Mouse (Mus musculus): ENCODE measurements around the gene B9d1. TPM values are rescaled to one million over a fixed set of nuclear protein-coding genes. Genes with fewer than 3 reads are reported as not detected.
A peak's percentile ranks its signal among the peaks of the same experiment; 100 is the strongest.

The B9d1 gene
- 47.3 and 47.9 TPM in 2 replicates for polyA plus RNA-seq (2015; fragmentation: Nextera tagmentation; extraction: Ambion mirVana)

GRCm38 (mm10) chr11:61504713-61505257 is at the start of gene B9d1:
Gene B9d1, plus strand, starts transcription at chr11:61505144.
- under 1% methylated on average over 39 of the region's 39 CpGs for WGBS
- H3K4me1 ChIP-seq (replicated peaks; ENCODE audit: control insufficient read depth, insufficient read depth, low read length) = peaks cover 14% of the 10 kb centered on the region
- no peaks in the 10 kb centered on the region for H3K9me3 ChIP-seq (ENCODE audit: control insufficient read depth, low read length)
- peak within 1 kb of the TSS; percentile 80 for H3K27ac ChIP-seq (ENCODE audit: low read length)
- peak within 1 kb of the TSS; percentile 71 for H3K4me3 ChIP-seq (ENCODE audit: low read length)
- no peaks in the 10 kb centered on the region for H3K27me3 ChIP-seq (ENCODE audit: control insufficient read depth, insufficient read depth, low read depth, low read length)
- H3K4me2 ChIP-seq (ENCODE audit: low read depth, low read length) = peak within 1 kb of the TSS; percentile 75
- peak within 1 kb of the TSS; percentile 78 for H3K9ac ChIP-seq (ENCODE audit: low read length)
- no peaks in the 10 kb centered on the region for H3K36me3 ChIP-seq (ENCODE audit: control insufficient read depth, insufficient read depth, low read length)
- ATAC-seq (ENCODE audit: low read depth) = peak; percentile 93

DNA sequence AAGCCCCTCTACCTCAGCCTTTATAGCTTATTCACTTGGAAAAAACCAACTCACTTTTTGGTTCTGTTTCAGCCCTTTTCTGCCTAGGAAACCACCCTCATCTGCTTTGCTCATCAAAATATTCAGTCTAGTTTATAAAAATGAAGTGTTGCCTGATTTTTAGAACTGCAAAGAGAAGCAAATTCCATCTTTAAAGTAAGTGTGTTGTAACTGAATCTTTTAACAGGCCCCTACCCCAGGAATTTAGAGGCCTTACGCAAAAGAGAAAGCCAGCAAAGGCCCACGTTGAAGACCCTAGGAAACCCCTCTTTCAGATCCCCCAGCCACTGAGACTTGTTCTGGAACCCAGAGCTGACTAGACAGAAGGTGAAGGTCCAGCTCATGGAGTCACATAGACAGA is 40.9 kb upstream of the B9d1 start:
- ATAC-seq (ENCODE audit: low read depth) = peak; percentile 48
- H3K9ac ChIP-seq (ENCODE audit: low read length) = no peak overlapping the region
- WGBS = 38% methylated on average over 2 of the region's 2 CpGs
- no peaks in the 10 kb centered on the region for H3K36me3 ChIP-seq (ENCODE audit: control insufficient read depth, insufficient read depth, low read length)
- no peaks in the 10 kb centered on the region for H3K27me3 ChIP-seq (ENCODE audit: control insufficient read depth, insufficient read depth, low read depth, low read length)
- peaks cover 11% of the 10 kb centered on the region for H3K4me1 ChIP-seq (replicated peaks; ENCODE audit: control insufficient read depth, insufficient read depth, low read length)
- H3K9me3 ChIP-seq (ENCODE audit: control insufficient read depth, low read length) = peaks cover 4% of the 10 kb centered on the region; the same call in 1 of the 2 replicates
- H3K4me3 ChIP-seq (ENCODE audit: low read length) = no peak overlapping the region
- H3K4me2 ChIP-seq (ENCODE audit: low read depth, low read length) = no peak overlapping the region
- H3K27ac ChIP-seq (ENCODE audit: low read length) = peak overlapping the region; percentile 78

DNA sequence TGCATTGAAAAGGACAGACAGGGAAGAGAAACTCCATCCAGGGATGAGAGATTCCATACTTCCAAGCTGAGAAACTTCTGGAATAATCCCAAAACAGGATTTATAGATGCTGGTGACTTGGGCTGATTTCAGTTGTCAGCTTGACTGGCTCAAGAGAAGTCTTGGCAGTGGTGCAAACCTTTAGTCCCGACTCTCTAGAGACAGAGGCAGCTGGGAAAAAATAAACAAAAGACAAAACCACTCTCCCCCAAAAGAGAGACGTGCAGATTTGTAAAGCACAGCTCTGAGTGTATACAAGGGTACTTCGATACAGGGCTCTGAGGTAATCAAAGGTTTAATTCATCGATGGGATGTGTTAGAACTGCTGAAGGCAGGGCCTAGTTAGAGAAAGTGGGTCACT is 39.5 kb upstream of the B9d1 start:
- Histone ChIP-seq H3K9ac (ENCODE audit: low read length) (no peak overlapping the region; the same call in 1 of the 2 replicates), H3K9me3 (ENCODE audit: control insufficient read depth, low read length) (peaks cover 4% of the 10 kb centered on the region; the same call in 1 of the 2 replicates), H3K27ac (ENCODE audit: low read length) (peak overlapping the region; percentile 78), H3K4me2 (ENCODE audit: low read depth, low read length) (peak overlapping the region; percentile 22; the same call in 1 of the 2 replicates), H3K27me3 (ENCODE audit: control insufficient read depth, insufficient read depth, low read depth, low read length) (no peaks in the 10 kb centered on the region), H3K4me1 (replicated peaks; ENCODE audit: control insufficient read depth, insufficient read depth, low read length) (peaks cover 17% of the 10 kb centered on the region), H3K4me3 (ENCODE audit: low read length) (no peak overlapping the region), H3K36me3 (ENCODE audit: control insufficient read depth, insufficient read depth, low read length) (no peaks in the 10 kb centered on the region)
- peak; percentile 73 for ATAC-seq (ENCODE audit: low read depth)
- 21% methylated on average over 4 of the region's 4 CpGs for whole genome bisulfite sequencing

DNA sequence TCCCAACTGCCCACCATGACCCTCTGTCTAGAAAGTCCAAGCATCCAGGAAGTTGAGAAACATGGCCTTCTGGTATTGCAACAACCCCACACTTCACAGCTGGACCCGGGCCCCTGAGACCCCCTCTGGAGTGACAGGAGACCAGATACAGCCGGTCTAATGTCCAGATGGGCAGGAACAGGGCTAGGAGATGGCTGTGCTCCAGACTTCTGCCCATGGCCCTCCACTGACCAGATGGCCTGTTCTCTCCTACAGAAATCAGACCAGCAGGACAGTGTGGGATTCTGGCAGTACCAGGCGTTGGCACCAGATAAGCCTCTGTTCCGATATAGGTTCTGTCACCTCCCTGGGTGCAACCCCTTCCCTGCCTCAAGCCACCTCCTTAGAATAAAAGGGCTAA is 36.4 kb upstream of the B9d1 start:
- H3K27ac ChIP-seq (ENCODE audit: low read length) = peak overlapping the region; percentile 70
- peaks cover 4% of the 10 kb centered on the region; the same call in 1 of the 2 replicates for H3K9me3 ChIP-seq (ENCODE audit: control insufficient read depth, low read length)
- no peaks in the 10 kb centered on the region for H3K36me3 ChIP-seq (ENCODE audit: control insufficient read depth, insufficient read depth, low read length)
- ATAC-seq (ENCODE audit: low read depth) = peak; percentile 84
- H3K9ac ChIP-seq (ENCODE audit: low read length) = no peak overlapping the region
- no peak overlapping the region for H3K4me3 ChIP-seq (ENCODE audit: low read length)
- 58% methylated on average over 4 of the region's 4 CpGs for WGBS
- peaks cover 17% of the 10 kb centered on the region for H3K4me1 ChIP-seq (replicated peaks; ENCODE audit: control insufficient read depth, insufficient read depth, low read length)
- H3K4me2 ChIP-seq (ENCODE audit: low read depth, low read length) = no peak overlapping the region
- no peaks in the 10 kb centered on the region for H3K27me3 ChIP-seq (ENCODE audit: control insufficient read depth, insufficient read depth, low read depth, low read length)

- WGBS = 39% methylated on average over 7 of the region's 7 CpGs
- Histone ChIP-seq H3K4me3 (ENCODE audit: low read length) (no peak overlapping the region), H3K27me3 (ENCODE audit: control insufficient read depth, insufficient read depth, low read depth, low read length) (no peaks in the 10 kb centered on the region), H3K27ac (ENCODE audit: low read length) (peak overlapping the region; percentile 70), H3K9ac (ENCODE audit: low read length) (no peak overlapping the region), H3K36me3 (ENCODE audit: control insufficient read depth, insufficient read depth, low read length) (no peaks in the 10 kb centered on the region), H3K9me3 (ENCODE audit: control insufficient read depth, low read length) (peaks cover 4% of the 10 kb centered on the region; the same call in 1 of the 2 replicates), H3K4me1 (replicated peaks; ENCODE audit: control insufficient read depth, insufficient read depth, low read length) (peaks cover 17% of the 10 kb centered on the region), H3K4me2 (ENCODE audit: low read depth, low read length) (no peak overlapping the region)
- no peak for ATAC-seq (ENCODE audit: low read depth)
Measured at GRCm38 (mm10) chr11:61469317-61469917, 35.5 kb upstream of the B9d1 start.

GRCm38 (mm10) chr11:61470880-61471279 is 34.1 kb upstream of the B9d1 start:
- H3K4me3 ChIP-seq (ENCODE audit: low read length) = no peak overlapping the region
- no peak overlapping the region for H3K9ac ChIP-seq (ENCODE audit: low read length)
- no peaks in the 10 kb centered on the region for H3K36me3 ChIP-seq (ENCODE audit: control insufficient read depth, insufficient read depth, low read length)
- ATAC-seq (ENCODE audit: low read depth) = no peak
- no peak overlapping the region for H3K27ac ChIP-seq (ENCODE audit: low read length)
- no peaks in the 10 kb centered on the region for H3K27me3 ChIP-seq (ENCODE audit: control insufficient read depth, insufficient read depth, low read depth, low read length)
- H3K9me3 ChIP-seq (ENCODE audit: control insufficient read depth, low read length) = peaks cover 4% of the 10 kb centered on the region; the same call in 1 of the 2 replicates
- no peak overlapping the region for H3K4me2 ChIP-seq (ENCODE audit: low read depth, low read length)
- H3K4me1 ChIP-seq (replicated peaks; ENCODE audit: control insufficient read depth, insufficient read depth, low read length) = peaks cover 7% of the 10 kb centered on the region

DNA sequence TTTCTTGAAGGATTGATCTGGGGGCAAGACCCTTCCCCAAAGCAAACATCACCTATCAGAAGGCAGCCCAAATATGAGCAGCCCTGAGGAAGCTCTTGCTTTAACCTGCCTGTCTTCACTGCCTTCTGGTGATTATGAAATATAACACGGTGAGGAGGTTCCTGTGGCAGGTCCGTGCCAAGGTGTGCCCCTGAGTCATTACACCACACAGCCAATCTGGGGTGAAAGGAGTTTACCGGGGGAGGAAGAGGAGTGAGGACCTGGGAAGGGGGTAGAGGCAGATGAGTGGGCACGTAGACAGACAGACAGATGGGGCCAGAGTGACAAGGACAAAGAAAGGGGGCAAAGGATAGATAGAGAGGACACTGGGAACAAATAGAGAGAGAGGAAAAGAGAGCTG is 31.3 kb upstream of the B9d1 start:
- H3K4me3 ChIP-seq (ENCODE audit: low read length) = no peak overlapping the region
- WGBS = 67% methylated on average over 4 of the region's 4 CpGs
- H3K4me1 ChIP-seq (replicated peaks; ENCODE audit: control insufficient read depth, insufficient read depth, low read length) = peaks cover 10% of the 10 kb centered on the region
- no peak overlapping the region for H3K27ac ChIP-seq (ENCODE audit: low read length)
- ATAC-seq (ENCODE audit: low read depth) = no peak
- no peaks in the 10 kb centered on the region for H3K27me3 ChIP-seq (ENCODE audit: control insufficient read depth, insufficient read depth, low read depth, low read length)
- H3K9ac ChIP-seq (ENCODE audit: low read length) = no peak overlapping the region
- no peaks in the 10 kb centered on the region for H3K36me3 ChIP-seq (ENCODE audit: control insufficient read depth, insufficient read depth, low read length)
- no peaks in the 10 kb centered on the region for H3K9me3 ChIP-seq (ENCODE audit: control insufficient read depth, low read length)
- no peak overlapping the region for H3K4me2 ChIP-seq (ENCODE audit: low read depth, low read length)

DNA sequence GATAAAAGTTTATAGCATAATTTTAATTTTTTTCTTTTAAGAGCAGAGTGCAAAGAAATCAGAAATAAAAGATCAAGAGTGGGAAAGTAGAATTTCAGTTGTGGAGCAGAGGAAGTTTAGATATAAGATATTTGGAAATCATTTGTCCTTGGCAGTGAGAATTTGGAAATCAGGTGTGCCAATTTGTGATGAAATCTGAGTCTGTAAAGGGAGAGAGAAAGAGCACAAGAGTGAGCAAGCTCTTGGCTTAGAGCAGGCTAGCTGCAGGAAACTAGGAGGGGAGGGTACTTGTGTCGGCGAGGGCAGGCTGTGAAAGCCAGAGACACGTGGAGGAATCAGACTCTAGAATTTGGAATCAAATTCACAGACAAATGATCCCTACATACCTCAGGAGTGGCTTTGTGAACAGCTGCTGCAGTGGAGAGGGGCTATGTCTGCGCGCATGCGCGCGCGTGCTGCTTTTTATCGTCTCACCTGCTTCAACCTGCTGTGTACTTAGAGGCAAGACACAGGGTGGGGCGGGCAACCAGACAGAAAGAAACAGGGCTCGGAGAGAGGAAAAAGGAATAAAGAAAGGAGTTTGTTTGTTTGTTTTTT is 28.1 kb upstream of the B9d1 start:
- 38% methylated on average over 12 of the region's 12 CpGs for WGBS
- Histone ChIP-seq H3K4me3 (ENCODE audit: low read length) (peak overlapping the region; percentile 34), H3K27me3 (ENCODE audit: control insufficient read depth, insufficient read depth, low read depth, low read length) (no peaks in the 10 kb centered on the region), H3K4me2 (ENCODE audit: low read depth, low read length) (peak overlapping the region; percentile 47), H3K27ac (ENCODE audit: low read length) (no peak overlapping the region), H3K9me3 (ENCODE audit: control insufficient read depth, low read length) (no peaks in the 10 kb centered on the region), H3K9ac (ENCODE audit: low read length) (no peak overlapping the region), H3K36me3 (ENCODE audit: control insufficient read depth, insufficient read depth, low read length) (no peaks in the 10 kb centered on the region), H3K4me1 (replicated peaks; ENCODE audit: control insufficient read depth, insufficient read depth, low read length) (peaks cover 10% of the 10 kb centered on the region; the same call in 1 of the 2 replicates)
- peak; percentile 36; the same call in 1 of the 2 replicates for ATAC-seq (ENCODE audit: low read depth)

Measured in lung, embryonic 16.5 days (tissue).